Mouse (Mus musculus): ENCODE data around the gene Stip1. TPM values are rescaled to one million over a fixed set of nuclear protein-coding genes. Genes with fewer than 3 reads are reported as not detected.

Gene Stip1
- total and polyA plus RNA-seq, 3 experiments: 178 to 314 (median 202) TPM

DNA sequence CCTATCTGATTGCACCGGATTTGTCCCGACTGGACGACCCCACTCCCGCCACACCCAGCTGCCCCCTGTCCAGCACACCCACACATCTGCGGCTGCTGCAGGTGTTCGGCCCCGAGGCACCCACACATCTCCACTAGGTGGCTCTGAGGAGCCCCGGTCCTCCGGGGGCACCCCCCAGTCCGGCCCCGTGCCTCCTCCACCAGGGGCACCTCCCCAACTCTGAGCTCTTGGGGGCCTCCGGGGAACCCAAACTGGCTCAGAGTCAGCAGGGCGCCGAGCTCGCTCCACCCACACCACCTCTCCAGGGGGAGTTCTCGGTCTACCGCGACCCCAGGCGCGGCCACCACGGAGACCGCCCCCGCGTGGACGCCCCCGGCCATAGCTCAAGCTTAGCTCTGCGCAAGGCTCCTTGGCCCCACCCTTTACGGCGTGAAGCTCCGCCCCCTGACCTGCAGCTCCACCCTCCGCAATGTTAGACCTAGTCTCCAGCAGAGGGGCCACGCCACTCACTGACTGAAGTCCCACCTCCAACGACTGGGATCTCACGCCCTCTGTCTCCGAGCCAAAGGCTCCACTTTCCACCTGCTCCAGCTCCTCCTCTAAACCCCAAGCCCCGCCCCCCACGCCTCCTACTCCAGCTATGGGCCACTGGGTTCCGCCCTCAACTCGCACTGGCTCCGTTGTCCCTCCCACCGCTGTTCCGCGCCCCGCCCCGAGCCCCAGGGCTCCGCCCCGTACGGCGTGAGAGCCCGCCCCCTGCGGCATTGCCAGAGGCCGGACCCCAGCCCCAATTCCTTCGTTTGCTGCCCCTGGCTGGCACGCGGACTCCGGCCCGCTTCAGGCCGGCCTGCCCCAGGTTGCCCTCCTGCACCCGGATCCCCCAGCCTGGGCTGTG lies 60.0 kb downstream of the Stip1 start (continued):
- TF ChIP-seq ZKSCAN1 (IDR thresholded peaks at IDR 0.05; ENCODE audit: borderline replicate concordance, low read depth, low read length): no peak
- TF ChIP-seq MAZ (IDR thresholded peaks at IDR 0.05; ENCODE audit: low read depth, low read length): peak; percentile 8; the same call in 1 of the 2 replicates
- TF ChIP-seq PAX5 (IDR thresholded peaks at IDR 0.05; ENCODE audit: low read length): no peak
- TF ChIP-seq TCF12 (IDR thresholded peaks at IDR 0.05; ENCODE audit: low read depth, low read length): peak; percentile 71
- no peak for TF ChIP-seq MYC (IDR thresholded peaks at IDR 0.05; ENCODE audit: low read depth, low read length)

DNA sequence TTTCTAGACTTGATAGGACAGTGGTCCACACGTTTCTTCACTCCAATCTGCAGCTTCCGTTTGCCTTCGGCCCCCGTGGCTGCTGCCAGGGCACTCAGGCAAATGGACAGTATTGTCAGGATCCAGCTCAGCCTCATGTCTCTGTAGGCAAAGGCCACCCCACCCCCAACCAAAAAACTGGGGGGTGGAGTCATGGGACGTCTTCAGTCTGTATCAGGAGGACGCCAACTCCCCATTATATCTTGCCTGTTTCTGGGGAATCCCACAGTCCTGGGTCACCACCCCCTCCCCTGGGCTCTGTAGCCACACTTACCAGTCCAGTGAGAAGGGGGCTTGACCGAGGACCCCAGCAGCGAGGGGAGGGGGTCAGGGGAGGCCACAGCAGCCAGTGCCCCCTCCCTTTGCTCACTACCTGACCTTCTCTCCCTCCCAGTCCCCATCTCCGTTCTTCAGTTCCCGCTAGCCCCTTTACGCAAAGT lies 60.7 kb downstream of the Stip1 start:
- in situ Hi-C loops (cut with MboI; ENCODE audit: low pct_ligation_motif_present, low pct_unique_long_range_greater_than_20kb, low sequenced_read_pairs): no loop called here

DNA sequence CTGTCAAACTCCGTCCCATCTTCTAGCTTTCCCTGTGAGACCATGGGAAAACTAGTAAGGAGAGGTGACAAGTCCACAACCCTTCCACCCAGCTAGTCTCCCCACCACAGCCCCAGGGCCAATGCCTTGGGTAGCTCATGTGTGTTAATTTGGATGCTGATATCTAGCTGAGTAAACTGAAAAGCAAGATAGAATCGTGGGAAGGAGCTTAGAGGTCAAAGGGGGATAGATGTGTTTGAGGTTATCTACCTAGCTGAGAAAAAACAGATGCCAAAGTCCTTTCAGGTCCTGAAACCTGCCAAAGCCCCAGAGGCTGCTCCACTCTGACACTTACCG lies 61.2 kb downstream of the Stip1 start:
- Histone ChIP-seq H3K9me3 (replicated peaks; ENCODE audit: low read length) (no peaks in the 10 kb centered on the region), H3K4me1 (ENCODE audit: control insufficient read depth in 1 of 2, insufficient read depth in 2 of 2) (peaks cover 15 to 49% of the 10 kb centered on the region in 2 experiments), H3K4me3 (replicated peaks in 1 of 3; ENCODE audit: low read depth in 2 of 3, low read length in 2 of 3, poor library complexity in 1 of 3) (peak overlapping the region; percentile 66 to 83 (median 68)), H3K36me3 (replicated peaks in 1 of 2; ENCODE audit: control insufficient read depth in 1 of 2, insufficient read depth in 1 of 2, low read length in 1 of 2) (peaks cover 20 to 42% of the 10 kb centered on the region in 2 experiments), H3K27me3 (replicated peaks) (no peaks in the 10 kb centered on the region), H3K4me2 (ENCODE audit: insufficient read depth, low read depth, poor library complexity, severe bottlenecking) (peak overlapping the region; percentile 69), H3K27ac (ENCODE audit: insufficient read depth, low read depth) (peak overlapping the region; percentile 32; the same call in 1 of the 2 replicates), H3K9ac (ENCODE audit: insufficient read depth, low read depth) (peak overlapping the region; percentile 50; the same call in 1 of the 2 replicates), H3K79me2 (replicated peaks; ENCODE audit: control insufficient read depth, extremely low read depth, insufficient read depth, poor library complexity, severe bottlenecking) (peaks cover 29% of the 10 kb centered on the region)
- TF ChIP-seq E2F4 (IDR thresholded peaks at IDR 0.05; ENCODE audit: insufficient replicate concordance, low read depth, low read length) (no peak), RCOR1 (conservative IDR thresholded peaks at IDR 0.05; ENCODE audit: low read depth, low read length) (no peak), ZC3H11A (IDR thresholded peaks at IDR 0.05; ENCODE audit: low read depth, low read length) (no peak), IRF4 (IDR thresholded peaks at IDR 0.05; ENCODE audit: low read depth, low read length) (no peak), KAT2A (IDR thresholded peaks at IDR 0.05; ENCODE audit: insufficient replicate concordance, low read length) (no peak), CHD2 (IDR thresholded peaks at IDR 0.05; ENCODE audit: low read length) (no peak), TBP (conservative IDR thresholded peaks at IDR 0.05; ENCODE audit: low read depth, low read length) (no peak), UBTF (IDR thresholded peaks at IDR 0.05; ENCODE audit: low read depth, low read length) (no peak), HCFC1 (IDR thresholded peaks at IDR 0.05; ENCODE audit: low read depth, low read length) (no peak), EP300 (IDR thresholded peaks at IDR 0.05; ENCODE audit: low read length) (no peak), MAFK (IDR thresholded peaks at IDR 0.05; ENCODE audit: insufficient replicate concordance, low read length) (no peak), ELF1 (IDR thresholded peaks at IDR 0.05; ENCODE audit: low read depth, low read length) (no peak), MAZ (IDR thresholded peaks at IDR 0.05; ENCODE audit: low read depth, low read length) (no peak), ZKSCAN1 (IDR thresholded peaks at IDR 0.05; ENCODE audit: borderline replicate concordance, low read depth, low read length) (no peak), RAD21 (IDR thresholded peaks at IDR 0.05; ENCODE audit: low read depth, low read length) (no peak), ZNF384 (IDR thresholded peaks at IDR 0.05; ENCODE audit: low read depth, low read length) (no peak)
- in situ Hi-C loops (cut with MboI; ENCODE audit: low pct_ligation_motif_present, low pct_unique_long_range_greater_than_20kb, low sequenced_read_pairs): no loop called here
- no peak for DNase-seq (ENCODE audit: extremely low read depth)
- dilution Hi-C loops (cut with MboI; ENCODE audit: extremely low pct_ligation_motif_present, extremely low pct_unique_long_range_greater_than_20kb, low sequenced_read_pairs): no loop called here

More for the DNA sequence above, 60.7 kb downstream of the Stip1 start:
- dilution Hi-C loops (cut with MboI; ENCODE audit: extremely low pct_ligation_motif_present, extremely low pct_unique_long_range_greater_than_20kb, low sequenced_read_pairs): no loop called here
- DNase-seq (ENCODE audit: extremely low read depth): peak; percentile 70
- H3K4me3 ChIP-seq (replicated peaks in 1 of 3; ENCODE audit: low read depth in 2 of 3, low read length in 2 of 3, poor library complexity in 1 of 3): peak overlapping the region; percentile 66 to 83 (median 68)
- H3K27ac ChIP-seq (ENCODE audit: insufficient read depth, low read depth): peak overlapping the region; percentile 32; the same call in 1 of the 2 replicates
- peaks cover 29% of the 10 kb centered on the region for H3K79me2 ChIP-seq (replicated peaks; ENCODE audit: control insufficient read depth, extremely low read depth, insufficient read depth, poor library complexity, severe bottlenecking)
- peaks cover 21 to 47% of the 10 kb centered on the region in 2 experiments for H3K36me3 ChIP-seq (replicated peaks in 1 of 2; ENCODE audit: control insufficient read depth in 1 of 2, insufficient read depth in 1 of 2, low read length in 1 of 2)
- no peaks in the 10 kb centered on the region for H3K9me3 ChIP-seq (replicated peaks; ENCODE audit: low read length)
- H3K9ac ChIP-seq (ENCODE audit: insufficient read depth, low read depth): peak overlapping the region; percentile 50; the same call in 1 of the 2 replicates
- peaks cover 15 to 45% of the 10 kb centered on the region in 2 experiments for H3K4me1 ChIP-seq (ENCODE audit: control insufficient read depth in 1 of 2, insufficient read depth in 2 of 2)
- no peaks in the 10 kb centered on the region for H3K27me3 ChIP-seq (replicated peaks)
- TF ChIP-seq BHLHE40 (IDR thresholded peaks at IDR 0.05; ENCODE audit: low read depth, low read length) (0 out of 2 replicates have a peak, but pooled peaks have one; percentile 2), UBTF (IDR thresholded peaks at IDR 0.05; ENCODE audit: low read depth, low read length) (0 out of 2 replicates have a peak, but pooled peaks have one; percentile 23), ETS1 (conservative IDR thresholded peaks at IDR 0.05; ENCODE audit: low read depth, low read length) (no peak), CHD2 (IDR thresholded peaks at IDR 0.05; ENCODE audit: low read length) (peak; percentile 66), MAZ (IDR thresholded peaks at IDR 0.05; ENCODE audit: low read depth, low read length) (0 out of 2 replicates have a peak, but pooled peaks have one; percentile 11), IRF4 (IDR thresholded peaks at IDR 0.05; ENCODE audit: low read depth, low read length) (no peak), MYC (IDR thresholded peaks at IDR 0.05; ENCODE audit: low read depth, low read length) (0 out of 2 replicates have a peak, but pooled peaks have one; percentile 19)
- H3K4me2 ChIP-seq (ENCODE audit: insufficient read depth, low read depth, poor library complexity, severe bottlenecking): peak overlapping the region; percentile 69
